Mouse (Mus musculus) small intestine, adult 2 months (tissue): ENCODE data around the gene Accs. TPM values are rescaled to one million over a fixed set of nuclear protein-coding genes. Genes with fewer than 3 reads are reported as not detected.
A peak's percentile ranks its signal among the peaks of the same experiment; 100 is the strongest.

Experiments
- H3K27ac ChIP-seq: fragments of 200-500 bp; 2 replicates; pipeline ENCODE4 v1.5.1; 2012; ENCODE audit warnings: low read depth, low read length, control low read depth, inconsistent platforms; ENCODE audit not compliant: insufficient read depth
- H3K27me3 ChIP-seq: fragments of 200-500 bp; 2 replicates; pipeline ENCODE4 v1.6.1; 2012; ENCODE audit warnings: mild to moderate bottlenecking, moderate library complexity, low read length, inconsistent platforms; ENCODE audit not compliant: control insufficient read depth, insufficient read depth
- H3K36me3 ChIP-seq: fragments of 200-500 bp; 2 replicates; pipeline ENCODE4 v1.6.1; 2012; ENCODE audit warnings: mild to moderate bottlenecking, low read length, control low read depth, inconsistent platforms; ENCODE audit not compliant: control insufficient read depth, insufficient read depth
- H3K4me1 ChIP-seq: fragments of 200-500 bp; 2 replicates; pipeline ENCODE4 v1.6.1; 2012; ENCODE audit warnings: low read length, inconsistent platforms, mixed read lengths; ENCODE audit not compliant: control insufficient read depth, insufficient read depth, insufficient read length
- H3K4me3 ChIP-seq: fragments of 200-500 bp; 2 replicates; pipeline ENCODE4 v1.5.1; 2012; ENCODE audit warnings: low read depth, mild to moderate bottlenecking, control low read depth, inconsistent platforms, low read length, moderate library complexity
- CTCF ChIP-seq: fragments of 200-500 bp; IDR thresholded peaks from 2 replicates; pipeline ENCODE4 v1.5.1; 2012; ENCODE audit warnings: low read depth, mild to moderate bottlenecking, control low read depth, inconsistent platforms, low read length, moderate library complexity, mixed read lengths; ENCODE audit not compliant: insufficient replicate concordance, insufficient read length; ENCODE audit errors: extremely low read depth
- POLR2A ChIP-seq: fragments of 200-500 bp; IDR thresholded peaks from 2 replicates; pipeline ENCODE4 v1.6.1; 2012; ENCODE audit warnings: low read depth, mild to moderate bottlenecking, control low read depth, inconsistent platforms, low read length, moderate library complexity
- WGBS: fragments of 180-500 bp; shearing (Covaris S2); methylation state at CpG from one replicate; pipeline ENCODE4 v1.1.7; 2018; 5-methylcytosine and 5-hydroxymethylcytosine counted together
- polyA plus RNA-seq: library from polyadenylated mRNA; depleted of rRNA; stranded (reverse); fragments of >200 nt; gene quantifications from 2 replicates; pipeline ENCODE4 v1.2.3, GENCODE M21; 2012; rRNA removed

The Accs gene
- polyA plus RNA-seq, result 4.6 and 6.2 TPM in 2 replicates

GRCm38 (mm10) chr2:93849505-93850089, at the start of gene Accs:
Gene Accs (minus strand): TSS chr2:93849943.
- H3K27ac ChIP-seq, result peak within 1 kb of the TSS; percentile 47
- H3K36me3 ChIP-seq, result no peaks in the 10 kb centered on the region
- WGBS, result under 1% methylated on average over 28 of the region's 28 CpGs
- peaks cover 3% of the 10 kb centered on the region; the same call in 1 of the 2 replicates for H3K4me1 ChIP-seq
- peak within 1 kb of the TSS; percentile 68 for H3K4me3 ChIP-seq
- TF ChIP-seq CTCF (peak; percentile 66; the same call in 1 of the 2 replicates), POLR2A (peak; percentile 57; the same call in 1 of the 2 replicates)
- no peaks in the 10 kb centered on the region for H3K27me3 ChIP-seq

- Histone ChIP-seq H3K4me3 (no peak overlapping the region), H3K36me3 (no peaks in the 10 kb centered on the region), H3K4me1 (no peaks in the 10 kb centered on the region), H3K27me3 (no peaks in the 10 kb centered on the region), H3K27ac (no peak overlapping the region)
- WGBS, result 21% methylated on average over 9 of the region's 9 CpGs
- no peak for TF ChIP-seq CTCF
- TF ChIP-seq POLR2A, result no peak
Measured at GRCm38 (mm10) chr2:93891611-93892280, 42.0 kb upstream of the Accs start.

- H3K27me3 ChIP-seq, result no peaks in the 10 kb centered on the region
- TF ChIP-seq POLR2A (no peak), CTCF (no peak)
- no peak overlapping the region for H3K4me3 ChIP-seq
- H3K4me1 ChIP-seq, result no peaks in the 10 kb centered on the region
- H3K27ac ChIP-seq, result no peak overlapping the region
- WGBS, result 72% methylated on average over 8 of the region's 8 CpGs
- H3K36me3 ChIP-seq, result no peaks in the 10 kb centered on the region
Measured at GRCm38 (mm10) chr2:93890143-93890542, 40.4 kb upstream of the Accs start.

- Histone ChIP-seq H3K4me1 (no peaks in the 10 kb centered on the region), H3K36me3 (no peaks in the 10 kb centered on the region), H3K27me3 (no peaks in the 10 kb centered on the region), H3K4me3 (no peak overlapping the region), H3K27ac (no peak overlapping the region)
- TF ChIP-seq CTCF, result no peak
- no peak for TF ChIP-seq POLR2A
- whole genome bisulfite sequencing, result 79% methylated on average over 7 of the region's 7 CpGs
Measured at GRCm38 (mm10) chr2:93889071-93889470, 39.3 kb upstream of the Accs start.

- Histone ChIP-seq H3K4me1 (no peaks in the 10 kb centered on the region), H3K27ac (no peak overlapping the region), H3K4me3 (no peak overlapping the region), H3K36me3 (no peaks in the 10 kb centered on the region), H3K27me3 (no peaks in the 10 kb centered on the region)
- TF ChIP-seq CTCF (no peak), POLR2A (no peak)
- 86% methylated on average over 6 of the region's 6 CpGs for WGBS
Measured at GRCm38 (mm10) chr2:93888366-93888765, 38.6 kb upstream of the Accs start.

GRCm38 (mm10) chr2:93887273-93887672, 37.5 kb upstream of the Accs start:
- H3K4me1 ChIP-seq, result no peaks in the 10 kb centered on the region
- H3K36me3 ChIP-seq, result no peaks in the 10 kb centered on the region
- no peak overlapping the region for H3K27ac ChIP-seq
- no peak for TF ChIP-seq CTCF
- no peak for TF ChIP-seq POLR2A
- H3K4me3 ChIP-seq, result no peak overlapping the region
- WGBS, result 72% methylated on average over 11 of the region's 11 CpGs
- H3K27me3 ChIP-seq, result no peaks in the 10 kb centered on the region

- H3K27ac ChIP-seq, result 0 out of 2 replicates have a peak overlapping the region, but pooled peaks have one; percentile 21
- no peaks in the 10 kb centered on the region for H3K27me3 ChIP-seq
- H3K36me3 ChIP-seq, result no peaks in the 10 kb centered on the region
- WGBS, result 54% methylated on average over 10 of the region's 10 CpGs
- TF ChIP-seq CTCF (no peak), POLR2A (no peak)
- no peaks in the 10 kb centered on the region for H3K4me1 ChIP-seq
- no peak overlapping the region for H3K4me3 ChIP-seq
Measured at GRCm38 (mm10) chr2:93886013-93886794, 36.5 kb upstream of the Accs start.
